Mouse (Mus musculus) common myeloid progenitor, adult 5-6 weeks (primary cell): ENCODE data around the gene Spsb2. TPM values are rescaled to one million over a fixed set of nuclear protein-coding genes. Genes with fewer than 3 reads are reported as not detected.
"Not testable (repeated sequence)": the region's sequence is repeated elsewhere in the genome, so short reads cannot be mapped to it uniquely, and the experiment has no call there.

Experiments used
- ATAC-seq: replicated peaks from 2 replicates; pipeline ENCODE4 v1.8.0; 2016; ENCODE audit warnings: low read depth, mild to moderate bottlenecking, moderate TSS enrichment, inconsistent platforms; ENCODE audit not compliant: poor library complexity, severe bottlenecking
- total RNA-seq: library from RNA; stranded (forward); fragments of 200-1000, 187-1606 nt; gene quantifications from 2 replicates; pipeline ENCODE4 v1.2.3, GENCODE M21; 2017

The Spsb2 gene
- total RNA-seq, 1 experiment from 2014 or later: 3.8 TPM

GRCm38 (mm10) chr6:124796200-124796599, 12.3 kb upstream of the Spsb2 start:
- no peak for ATAC-seq

- not testable (repeated sequence) for ATAC-seq
Observed at GRCm38 (mm10) chr6:124802400-124802799, 6.1 kb upstream of the Spsb2 start.

- no peak for ATAC-seq
Observed at GRCm38 (mm10) chr6:124803061-124803460, 5.4 kb upstream of the Spsb2 start.

- not testable (repeated sequence) for ATAC-seq
Observed at GRCm38 (mm10) chr6:124803691-124804090, 4.8 kb upstream of the Spsb2 start.

GRCm38 (mm10) chr6:124804341-124804740, 4.1 kb upstream of the Spsb2 start:
- ATAC-seq: no peak

GRCm38 (mm10) chr6:124805341-124806321, 2.8 kb upstream of the Spsb2 start:
- peak; percentile 70 for ATAC-seq

GRCm38 (mm10) chr6:124806446-124807140, 1.9 kb upstream of the Spsb2 start:
- no peak for ATAC-seq

- no peak for ATAC-seq
Observed at GRCm38 (mm10) chr6:124807366-124807765, 1.1 kb upstream of the Spsb2 start.

- ATAC-seq: no peak
Observed at GRCm38 (mm10) chr6:124807986-124808357, 489 bp upstream of the Spsb2 start.

- ATAC-seq: peak; percentile 31
Observed at GRCm38 (mm10) chr6:124809052-124809774, 752 bp downstream of the Spsb2 start.

GRCm38 (mm10) chr6:124809775-124810538, 1.5 kb downstream of the Spsb2 start:
- no peak for ATAC-seq

- ATAC-seq: not testable (repeated sequence)
Observed at GRCm38 (mm10) chr6:124810566-124811402, 2.3 kb downstream of the Spsb2 start.

GRCm38 (mm10) chr6:124811403-124811665, 2.9 kb downstream of the Spsb2 start:
- no peak for ATAC-seq

- no peak for ATAC-seq
Observed at GRCm38 (mm10) chr6:124811701-124812560, 3.5 kb downstream of the Spsb2 start.

GRCm38 (mm10) chr6:124812848-124813247, 4.4 kb downstream of the Spsb2 start:
- no peak for ATAC-seq

- peak; percentile 34 for ATAC-seq
Observed at GRCm38 (mm10) chr6:124813496-124813895, 5.0 kb downstream of the Spsb2 start.

GRCm38 (mm10) chr6:124813933-124814332, 5.5 kb downstream of the Spsb2 start, which contains the start of gene Tpi1:
Tpi1 (minus strand) TSS chr6:124814296.
- ATAC-seq: peak; percentile 71

GRCm38 (mm10) chr6:124814448-124814847, 6.0 kb downstream of the Spsb2 start:
- peak; percentile 4; the same call in 1 of the 2 replicates for ATAC-seq
